Mouse (Mus musculus): Measurements from ENCODE around the gene Cd69.

Cd69 gene

GRCm38 (mm10) chr6:129228935-129229773 is 46.1 kb downstream of the Cd69 start:
- CTCF ChIA-PET: interaction anchor here (1.5 kb wide), 1 partner anchor 20 kb away, joined by 19 read pairs; no protein-coding TSS in a partner anchor

- CTCF ChIA-PET: interaction anchor here (0.6 to 0.7 kb wide), 2 partner anchors 11 to 385 kb away, joined by 3 to 7 read pairs; no protein-coding TSS in a partner anchor
Measured at GRCm38 (mm10) chr6:129225078-129225477, 50.2 kb downstream of the Cd69 start.

DNA sequence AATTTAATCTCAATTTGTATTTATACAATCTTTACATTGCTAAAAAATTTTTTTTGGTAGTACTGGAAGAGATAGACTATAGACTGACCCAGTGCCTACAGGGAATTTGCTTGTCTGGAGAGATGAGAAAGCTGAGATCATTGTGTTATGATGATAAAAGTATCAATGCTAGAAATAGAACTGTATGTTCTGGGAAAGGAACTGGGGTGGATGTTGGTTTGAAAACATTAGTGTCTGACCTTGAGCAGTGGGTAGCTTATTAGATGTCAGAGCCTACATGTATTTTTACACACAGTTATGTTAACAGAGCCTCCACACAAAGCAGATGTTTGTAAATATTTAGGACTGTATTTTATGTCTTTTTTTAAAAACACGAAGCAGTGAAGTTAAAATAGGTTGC is 51.1 kb downstream of the Cd69 start:
- CTCF ChIA-PET: no interaction called here

- CTCF ChIA-PET: no interaction called here
Measured at GRCm38 (mm10) chr6:129223611-129224010, 51.6 kb downstream of the Cd69 start.

GRCm38 (mm10) chr6:129222188-129222800 is 52.9 kb downstream of the Cd69 start:
- CTCF ChIA-PET: no interaction called here

DNA sequence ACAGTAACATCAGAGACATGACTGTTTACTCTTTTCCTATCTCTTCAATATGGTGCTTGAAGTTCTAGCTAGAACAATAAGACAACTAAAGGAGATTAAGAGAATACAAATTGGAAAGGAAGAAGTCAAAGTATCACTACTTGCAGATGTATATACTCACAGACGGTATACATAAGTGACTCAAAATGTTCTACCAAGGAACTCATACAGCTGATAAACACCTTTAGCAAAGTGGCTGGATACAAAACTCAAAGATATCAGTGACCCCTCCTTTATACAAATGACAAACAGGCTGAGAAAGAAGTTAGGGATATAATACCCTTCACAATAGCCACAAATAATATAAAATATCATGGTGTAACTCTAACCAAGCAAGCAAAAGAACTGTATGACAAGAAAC is 54.2 kb downstream of the Cd69 start:
- CTCF ChIA-PET: no interaction called here

- CTCF ChIA-PET: no interaction called here
Measured at GRCm38 (mm10) chr6:129219897-129220517, 55.2 kb downstream of the Cd69 start.

DNA sequence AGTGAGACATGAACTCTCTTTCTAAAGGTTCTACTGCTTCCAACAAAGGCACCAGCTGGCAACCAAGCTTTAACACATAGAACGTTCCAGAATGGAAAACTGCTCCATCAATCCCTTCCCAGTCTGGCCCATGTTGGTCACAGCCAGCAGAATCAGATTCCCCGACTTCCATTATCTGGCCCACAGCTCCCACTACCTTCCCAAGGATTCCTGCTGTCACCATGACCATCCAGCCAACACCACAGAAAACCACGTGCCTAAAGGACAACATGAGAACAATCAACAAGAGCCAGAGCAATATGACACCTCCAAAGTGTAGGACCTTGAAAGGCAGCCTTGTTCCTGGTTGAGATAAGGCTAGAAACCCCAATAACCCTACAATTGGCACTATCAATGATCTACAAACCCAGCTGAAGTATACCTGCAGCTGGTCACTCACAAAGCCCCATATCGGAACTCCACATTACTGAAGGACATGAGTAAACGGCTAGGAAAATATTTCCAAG is 57.0 kb downstream of the Cd69 start:
- CTCF ChIA-PET: interaction anchor here (1.3 kb wide), 1 partner anchor 9 kb away, joined by 3 read pairs; no protein-coding TSS in a partner anchor

All from spleen, embryonic (tissue).